In the genomic region with DNA sequence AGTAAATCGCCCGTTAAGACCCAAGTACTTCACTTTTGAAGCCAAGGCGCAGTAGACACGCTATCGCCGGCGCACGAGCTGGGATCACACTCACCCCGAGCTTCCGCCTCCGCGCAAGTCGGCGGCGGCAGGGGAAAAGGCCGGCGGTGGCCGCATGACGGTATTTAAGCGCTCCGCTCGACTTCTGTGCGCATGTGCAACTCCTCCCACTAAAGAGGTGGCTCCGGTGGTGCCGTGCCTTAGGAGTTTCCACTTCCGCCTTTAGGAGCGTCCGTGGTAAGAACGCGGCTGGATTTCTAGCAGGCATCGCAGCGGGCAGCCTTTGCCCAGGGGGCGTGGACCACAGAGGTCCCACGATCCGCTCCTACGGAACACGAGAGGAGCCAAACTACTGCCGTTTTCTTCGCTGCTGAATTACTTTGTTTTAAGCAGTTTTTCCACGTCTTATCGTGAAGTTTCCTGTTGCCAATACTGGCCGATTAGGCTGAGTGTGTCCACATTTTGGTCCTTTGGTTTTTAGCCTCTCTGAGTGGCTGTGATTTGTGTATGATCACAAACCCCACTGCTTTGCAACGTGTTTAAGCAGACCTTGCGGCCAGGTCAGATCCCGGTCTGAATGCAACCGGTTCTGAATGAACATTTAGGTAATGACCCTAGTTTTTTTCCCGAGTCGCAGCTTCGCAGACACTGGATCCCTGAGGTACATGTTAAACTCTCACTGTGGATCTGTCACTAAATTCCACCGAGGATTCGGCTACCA, we compare ENCODE assay signal across 8 mouse cellular contexts. TPM values are rescaled to one million over a fixed set of nuclear protein-coding genes. Genes with fewer than 3 reads are reported as not detected.
DNase-seq lines count a peak whose midpoint lies in the region; ATAC-seq and TF ChIP-seq lines count a peak whose summit lies in the region.

TSS of gene Rps12 (minus strand) at position 214 of the 760 bp plus-strand sequence.

- TF ChIP-seq CTCF in cortical plate, adult 2 months (IDR thresholded peaks at IDR 0.05; ENCODE audit: extremely low read depth, insufficient read depth, low read length), result no peak

- TF ChIP-seq POLR2A in cortical plate, adult 2 months (IDR thresholded peaks at IDR 0.05; ENCODE audit: extremely low read depth, insufficient read depth, low read length), result peak; percentile 96

- peak; percentile 90 for ATAC-seq in activated CD4-positive, CD25-positive, alpha-beta regulatory T cell, adult 4 months

- H3K4me1 ChIP-seq in cortical plate, adult 2 months (ENCODE audit: control insufficient read depth, insufficient read depth, low read length), result peaks cover 3% of the 10 kb centered on the region
- H3K4me1 ChIP-seq in megakaryocyte, embryonic 14.5 days, result peaks cover 52% of the 10 kb centered on the region

- H3K36me3 ChIP-seq in megakaryocyte, embryonic 14.5 days (replicated peaks; ENCODE audit: low read length), result peaks cover 35% of the 10 kb centered on the region

- peak within 1 kb of the TSS; percentile 51; the same call in 1 of the 2 replicates for H3K27ac ChIP-seq in cortical plate, adult 2 months (ENCODE audit: insufficient read depth, low read length)

- peak; percentile 99 for DNase-seq in gastrocnemius, adult 8-10 months (ENCODE audit: low spot score in 2 of 2)
- peak; percentile 96 for DNase-seq in hindlimb bud, embryonic 11.5 days (ENCODE audit: extremely low spot score, low read depth, low spot score)
- peak; percentile 99 for DNase-seq in left cerebral cortex, adult 8-10 months (ENCODE audit: low spot score in 2 of 2)
- DNase-seq in right cerebral cortex, postnatal 10 days (ENCODE audit: low spot score in 2 of 2), result peak; percentile 100
- peak; percentile 99 for DNase-seq in urinary bladder, postnatal 25 days (ENCODE audit: low spot score)

- peak within 1 kb of the TSS; percentile 88 for H3K4me3 ChIP-seq in cortical plate, adult 2 months (ENCODE audit: insufficient read depth, low read length)
- peak within 1 kb of the TSS; percentile 93 for H3K4me3 ChIP-seq in megakaryocyte, embryonic 14.5 days (replicated peaks)

- H3K9me3 ChIP-seq in megakaryocyte, embryonic 14.5 days, result no peaks in the 10 kb centered on the region

- H3K27me3 ChIP-seq in megakaryocyte, embryonic 14.5 days (replicated peaks), result no peaks in the 10 kb centered on the region

RNA-seq across cellular contexts. Expression of gene Rps12, which starts in this region (rescaled TPM):
- 100 to 1,000 TPM; 116 to 930 TPM for polyA plus RNA-seq in activated CD4-positive, CD25-positive, alpha-beta regulatory T cell, adult 4 months (2017; shearing (Covaris generic))
- 1,194 and 1,252 TPM in 2 replicates for polyA plus RNA-seq in cortical plate, adult 2 months (2012; rRNA removed)
- total RNA-seq in gastrocnemius, adult 8-10 months (2022), result 100 to 1,000 TPM; 127 to 219 (median 169) TPM
- total RNA-seq in left cerebral cortex, adult 8-10 months (2022), result 100 to 1,000 TPM; 157 to 280 (median 225) TPM
- polyA plus RNA-seq in megakaryocyte, embryonic 14.5 days (2012; ENCODE audit: insufficient read depth, low replicate concordance), result 210 and 1,237 TPM in 2 replicates

Comparison
In these comparisons a context has a peak if more than half of its experiments do, and no peak if none do; other contexts are left out.
1. Peak in every context shown above with its lines: DNase-seq, ATAC-seq, H3K4me3 ChIP-seq and H3K27ac ChIP-seq.